Mouse (Mus musculus) forebrain, postnatal 0 days (tissue): ENCODE measurements at regions not wholly inside any gene's neighbourhood (a gene's known extent, or its start where the extent isn't known, plus 50 kb on each side); places are given as distances from the start of the nearest gene placed in this dataset.

Experiments used
- ATAC-seq: fragments of 200-750 bp; cut with Nextera tagmentation; 2 replicates; pipeline ENCODE4 v1.8.0; 2017; ENCODE audit warnings: mild to moderate bottlenecking, moderate library complexity
- DNase-seq: peaks from one replicate; pipeline ENCODE4 v3.0.0-alpha.2; 2015
- H3K27ac ChIP-seq: fragments of 300-500 bp; sonication (generic); 2 replicates; pipeline ENCODE4 v1.5.1; 2014; ENCODE audit warnings: low read depth, mild to moderate bottlenecking, antibody characterized with exemption, low read length, moderate library complexity, mixed read lengths
- H3K27me3 ChIP-seq: fragments of 300-500 bp; sonication (generic); 2 replicates; pipeline ENCODE4 v1.6.1; 2014; ENCODE audit warnings: mild to moderate bottlenecking, low read length, mixed read lengths; ENCODE audit not compliant: insufficient read depth
- H3K36me3 ChIP-seq: fragments of 300-500 bp; sonication (generic); 2 replicates; pipeline ENCODE4 v1.6.1; 2014; ENCODE audit warnings: mild to moderate bottlenecking, moderate library complexity; ENCODE audit not compliant: insufficient read depth
- H3K4me1 ChIP-seq: fragments of 300-500 bp; sonication (generic); 2 replicates; pipeline ENCODE4 v1.6.1; 2014; ENCODE audit warnings: antibody characterized with exemption; ENCODE audit not compliant: insufficient read depth
- H3K4me2 ChIP-seq: fragments of 300-500 bp; sonication (generic); 2 replicates; pipeline ENCODE4 v1.6.1; 2014; ENCODE audit warnings: low read depth, mild to moderate bottlenecking, moderate library complexity
- H3K4me3 ChIP-seq: fragments of 300-500 bp; sonication (generic); 2 replicates; pipeline ENCODE4 v1.5.1; 2014; ENCODE audit warnings: low read depth, low read length, mixed read lengths
- H3K9ac ChIP-seq: fragments of 300-500 bp; sonication (generic); 2 replicates; pipeline ENCODE4 v1.6.1; 2014; ENCODE audit warnings: mild to moderate bottlenecking
- H3K9me3 ChIP-seq: fragments of 300-500 bp; sonication (generic); 2 replicates; pipeline ENCODE4 v1.6.1; 2016; ENCODE audit warnings: low read length
- CTCF ChIP-seq: sonication (generic); IDR thresholded peaks from 2 replicates; pipeline ENCODE4 v1.5.1; 2016; ENCODE audit warnings: antibody characterized with exemption, control low read depth, low read depth
- WGBS: fragments of 180-500 bp; shearing (Covaris S2); extraction: QIAGEN DNeasy Blood & Tissue Kit; methylation state at CpG from one replicate; pipeline ENCODE4 v1.1.7; 2014; 5-methylcytosine and 5-hydroxymethylcytosine counted together

DNA sequence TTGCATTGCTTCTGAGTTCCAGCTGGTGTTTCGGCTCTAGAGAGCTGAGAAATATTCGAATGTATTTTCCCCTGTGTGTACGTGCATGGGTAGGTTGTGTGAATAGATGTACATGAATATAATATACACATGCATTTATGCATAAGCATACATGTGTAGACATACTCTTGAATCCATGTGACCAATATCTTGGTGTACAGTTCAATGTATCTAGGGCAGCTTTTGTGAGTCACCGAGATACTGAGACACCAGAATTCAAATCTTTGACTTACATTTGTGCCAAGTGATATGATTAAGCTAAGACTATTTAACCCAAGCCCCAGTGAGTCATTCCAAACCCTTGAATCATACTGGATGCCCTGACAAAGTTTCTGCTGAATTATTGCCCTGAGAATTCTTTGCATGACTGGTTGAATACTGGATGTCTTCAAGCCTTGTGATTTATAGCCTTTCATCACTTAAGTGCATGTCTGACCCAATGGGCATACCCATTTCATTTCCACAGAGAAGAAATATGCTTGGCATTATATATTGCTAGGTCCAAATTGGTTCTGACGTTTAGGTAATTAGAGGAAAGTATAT lies 103.3 kb upstream of the Tsc22d2 start:
- H3K4me2 ChIP-seq: no peak overlapping the region
- no peaks in the 10 kb centered on the region for H3K4me1 ChIP-seq
- H3K36me3 ChIP-seq: no peaks in the 10 kb centered on the region
- no peaks in the 10 kb centered on the region for H3K9me3 ChIP-seq
- DNase-seq (no peak), ATAC-seq (no peak)
- H3K27ac ChIP-seq: no peak overlapping the region
- TF ChIP-seq CTCF: no peak
- H3K9ac ChIP-seq: no peak overlapping the region
- no peaks in the 10 kb centered on the region for H3K27me3 ChIP-seq
- H3K4me3 ChIP-seq: no peak overlapping the region
- WGBS: 93% methylated on average over 5 of the region's 5 CpGs

DNA sequence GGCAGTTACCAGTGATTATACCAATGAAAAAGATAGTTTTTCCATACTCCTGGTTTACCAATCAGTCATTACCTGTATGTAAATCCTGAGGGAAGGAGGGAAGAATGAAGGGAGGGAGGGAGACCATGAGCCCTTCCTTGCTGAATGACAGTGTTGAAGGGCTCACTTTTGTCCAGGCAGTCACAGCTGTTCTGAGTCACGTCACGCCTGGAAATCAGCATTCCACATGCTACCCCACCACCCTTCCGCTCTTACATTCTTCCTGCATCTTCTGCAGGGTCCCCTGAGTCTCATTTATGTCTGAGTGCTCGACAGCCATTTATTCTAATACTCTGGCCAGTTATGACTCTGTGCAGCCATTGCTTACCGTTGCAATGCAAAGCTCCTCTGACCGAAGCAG lies 101.9 kb upstream of the Tsc22d2 start:
- H3K27me3 ChIP-seq: no peaks in the 10 kb centered on the region
- no peak for DNase-seq
- H3K9ac ChIP-seq: no peak overlapping the region
- no peaks in the 10 kb centered on the region for H3K9me3 ChIP-seq
- H3K36me3 ChIP-seq: no peaks in the 10 kb centered on the region
- no peak overlapping the region for H3K27ac ChIP-seq
- WGBS: 85% methylated on average over 6 of the region's 6 CpGs
- no peak for ATAC-seq
- H3K4me1 ChIP-seq: no peaks in the 10 kb centered on the region
- no peak for TF ChIP-seq CTCF
- no peak overlapping the region for H3K4me2 ChIP-seq
- H3K4me3 ChIP-seq: no peak overlapping the region

DNA sequence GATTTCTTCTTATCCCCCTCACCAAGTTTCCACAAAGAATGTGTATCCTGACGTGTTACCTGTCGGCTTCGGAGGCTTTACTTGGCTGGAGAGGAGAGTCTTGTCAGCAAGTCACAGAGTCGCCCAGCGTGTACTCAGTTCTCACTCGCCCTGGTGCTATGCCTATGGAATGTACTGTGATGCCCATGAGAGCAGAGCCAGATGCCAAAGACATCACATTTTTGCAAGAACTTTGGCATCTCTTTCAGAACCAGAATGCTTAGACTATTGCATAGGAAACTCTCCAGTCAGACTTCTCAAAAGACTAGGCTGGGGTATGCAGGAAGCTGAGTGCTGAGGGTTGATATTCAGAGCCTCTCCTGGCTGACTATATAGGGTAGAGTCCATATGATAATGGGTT lies 99.3 kb upstream of the Tsc22d2 start:
- Histone ChIP-seq H3K4me2 (no peak overlapping the region), H3K9me3 (no peaks in the 10 kb centered on the region), H3K27ac (no peak overlapping the region), H3K9ac (no peak overlapping the region), H3K36me3 (no peaks in the 10 kb centered on the region), H3K27me3 (no peaks in the 10 kb centered on the region), H3K4me1 (no peaks in the 10 kb centered on the region), H3K4me3 (no peak overlapping the region)
- ATAC-seq (no peak), DNase-seq (no peak)
- no peak for TF ChIP-seq CTCF
- WGBS: 94% methylated on average over 6 of the region's 6 CpGs

DNA sequence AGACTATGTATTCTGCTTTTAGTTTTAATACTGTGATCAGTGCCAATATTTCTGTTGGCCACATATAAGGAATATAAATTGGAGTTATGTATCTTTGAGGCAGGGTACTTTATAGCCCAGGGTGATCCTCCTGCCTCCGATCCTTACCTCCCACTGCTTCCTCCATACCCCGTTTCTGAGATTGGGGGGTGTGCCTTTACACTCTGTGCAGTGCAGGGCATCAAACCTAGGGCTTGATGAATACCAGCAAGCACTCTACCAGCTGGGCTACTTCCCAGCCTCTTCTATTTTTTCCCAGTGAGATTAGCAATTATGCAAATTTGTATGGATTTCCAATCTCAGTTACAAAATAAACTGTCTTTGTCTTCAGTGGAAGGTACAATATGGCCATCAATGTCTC lies 97.3 kb upstream of the Tsc22d2 start:
- 71% methylated on average over 2 of the region's 2 CpGs for WGBS

DNA sequence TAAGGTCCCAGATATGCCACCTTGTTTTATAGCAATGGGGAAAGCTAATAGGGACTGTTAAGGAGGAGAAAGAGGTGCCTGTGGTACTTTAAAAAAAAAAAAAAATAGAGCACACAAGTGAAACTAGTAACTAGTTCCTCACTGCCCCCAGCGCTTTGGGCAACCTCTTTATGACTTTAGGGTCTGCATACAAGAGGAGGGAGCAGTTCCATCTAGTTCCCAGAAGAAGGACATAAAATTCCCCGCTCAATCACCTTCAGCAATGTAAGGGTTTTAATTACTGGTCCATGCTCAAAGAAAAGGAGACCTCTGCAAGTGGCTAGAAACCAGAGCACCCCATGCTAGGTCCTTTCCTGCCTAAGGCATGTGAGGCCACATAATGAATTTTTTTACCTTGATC lies 95.8 kb upstream of the Tsc22d2 start:
- H3K27ac ChIP-seq: no peak overlapping the region
- H3K4me2 ChIP-seq: no peak overlapping the region
- no peaks in the 10 kb centered on the region for H3K27me3 ChIP-seq
- no peak for TF ChIP-seq CTCF
- no peaks in the 10 kb centered on the region for H3K36me3 ChIP-seq
- no peaks in the 10 kb centered on the region for H3K9me3 ChIP-seq
- DNase-seq (no peak), ATAC-seq (no peak)
- H3K4me1 ChIP-seq: no peaks in the 10 kb centered on the region
- no peak overlapping the region for H3K9ac ChIP-seq
- 86% methylated on average over 2 of the region's 2 CpGs for WGBS
- H3K4me3 ChIP-seq: no peak overlapping the region

More for the DNA sequence above, 97.3 kb upstream of the Tsc22d2 start:
- no peak overlapping the region for H3K4me2 ChIP-seq
- DNase-seq (no peak), ATAC-seq (no peak)
- H3K36me3 ChIP-seq: no peaks in the 10 kb centered on the region
- no peak overlapping the region for H3K9ac ChIP-seq
- H3K9me3 ChIP-seq: no peaks in the 10 kb centered on the region
- H3K27me3 ChIP-seq: no peaks in the 10 kb centered on the region
- H3K4me1 ChIP-seq: no peaks in the 10 kb centered on the region
- H3K4me3 ChIP-seq: no peak overlapping the region
- H3K27ac ChIP-seq: no peak overlapping the region
- TF ChIP-seq CTCF: no peak

DNA sequence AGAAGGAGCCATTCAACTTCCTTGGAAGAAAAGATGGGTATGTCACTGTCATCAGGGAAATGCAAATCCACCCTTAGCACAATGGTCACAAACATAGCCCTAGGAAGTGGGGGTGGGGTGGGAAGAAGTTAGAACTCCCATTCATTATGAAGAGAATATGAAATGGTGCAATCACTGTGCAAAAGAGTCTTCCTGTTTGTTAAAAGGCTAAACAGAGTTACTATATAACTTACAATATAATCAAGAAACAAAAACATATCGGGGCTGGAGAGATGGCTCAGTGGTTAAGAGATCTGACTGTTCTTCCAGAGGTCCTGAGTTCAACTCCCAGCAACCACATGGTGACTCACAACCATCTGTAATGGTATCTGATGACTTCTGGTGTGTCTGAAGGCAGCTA lies 95.1 kb upstream of the Tsc22d2 start:
- H3K27ac ChIP-seq: no peak overlapping the region
- no peaks in the 10 kb centered on the region for H3K36me3 ChIP-seq
- DNase-seq (no peak), ATAC-seq (no peak)
- no peaks in the 10 kb centered on the region for H3K27me3 ChIP-seq
- no peak overlapping the region for H3K4me2 ChIP-seq
- H3K4me1 ChIP-seq: no peaks in the 10 kb centered on the region
- 93% methylated on average over 1 of the region's 1 CpGs for WGBS
- no peak overlapping the region for H3K9ac ChIP-seq
- TF ChIP-seq CTCF: no peak
- H3K9me3 ChIP-seq: no peaks in the 10 kb centered on the region
- no peak overlapping the region for H3K4me3 ChIP-seq

DNA sequence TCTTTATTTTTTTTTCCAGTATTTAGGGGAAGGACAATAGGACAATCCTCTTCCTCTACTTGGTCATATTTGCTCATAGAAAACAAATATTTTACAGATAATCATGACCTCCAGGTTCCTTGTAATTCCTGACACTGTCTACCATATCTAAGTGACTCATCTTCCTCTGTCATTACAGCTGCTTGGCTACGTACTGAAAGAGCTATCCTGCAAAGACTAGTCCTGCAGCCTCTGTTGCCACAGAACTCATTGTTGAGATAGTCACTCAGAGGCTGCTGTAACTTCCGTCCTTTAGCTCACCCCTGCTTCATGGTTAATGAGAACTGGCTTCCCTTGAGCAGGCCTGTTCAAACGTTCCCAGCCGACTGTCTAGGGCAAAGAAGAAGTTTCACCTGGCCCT lies 93.7 kb upstream of the Tsc22d2 start:
- H3K4me1 ChIP-seq: no peaks in the 10 kb centered on the region
- no peaks in the 10 kb centered on the region for H3K27me3 ChIP-seq
- H3K27ac ChIP-seq: no peak overlapping the region
- no peaks in the 10 kb centered on the region for H3K9me3 ChIP-seq
- no peak overlapping the region for H3K4me3 ChIP-seq
- no peak for TF ChIP-seq CTCF
- no peak overlapping the region for H3K9ac ChIP-seq
- ATAC-seq (no peak), DNase-seq (no peak)
- no peak overlapping the region for H3K4me2 ChIP-seq
- 74% methylated on average over 4 of the region's 4 CpGs for WGBS
- no peaks in the 10 kb centered on the region for H3K36me3 ChIP-seq

DNA sequence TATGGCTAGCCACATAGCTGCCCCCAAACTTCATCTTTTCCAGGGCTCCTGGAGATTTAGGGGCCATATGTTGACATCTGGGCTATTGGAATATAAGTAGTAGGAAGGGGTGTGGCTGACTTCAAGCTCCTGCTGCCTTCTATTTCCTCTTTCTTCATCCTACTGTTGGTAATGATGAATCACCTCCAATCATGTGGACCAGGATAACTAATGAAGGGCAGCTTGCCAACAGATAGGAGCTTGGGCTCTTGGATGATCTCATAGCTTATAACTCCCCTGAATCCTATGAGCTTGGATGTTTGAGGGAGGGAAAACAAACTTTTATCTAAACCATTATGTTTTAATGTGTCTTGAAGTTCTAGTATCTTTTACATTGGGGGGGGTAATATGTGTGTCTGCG lies 92.2 kb upstream of the Tsc22d2 start:
- no peaks in the 10 kb centered on the region for H3K4me1 ChIP-seq
- H3K27me3 ChIP-seq: no peaks in the 10 kb centered on the region
- no peak overlapping the region for H3K27ac ChIP-seq
- ATAC-seq (no peak), DNase-seq (no peak)
- H3K4me2 ChIP-seq: no peak overlapping the region
- no peaks in the 10 kb centered on the region for H3K9me3 ChIP-seq
- H3K9ac ChIP-seq: no peak overlapping the region
- no peak for TF ChIP-seq CTCF
- H3K36me3 ChIP-seq: no peaks in the 10 kb centered on the region
- WGBS: 100% methylated on average over 1 of the region's 1 CpGs
- no peak overlapping the region for H3K4me3 ChIP-seq
